Mouse (Mus musculus): ENCODE data around the gene 2310022B05Rik.

GRCm38 (mm10) chr8:124677078-124677477 is 13.9 kb upstream of the 2310022B05Rik start:
- TF ChIP-seq CTCF (IDR thresholded peaks at IDR 0.05; ENCODE audit: extremely low read depth, insufficient read depth, low read length) = no peak
- TF ChIP-seq POLR2A (IDR thresholded peaks at IDR 0.05; ENCODE audit: extremely low read depth, insufficient read depth, low read length) = no peak

Data from cortical plate, adult 2 months (tissue).